Mouse (Mus musculus): ENCODE data around the gene Hnrnpf.

- TF ChIP-seq CTCF (IDR thresholded peaks at IDR 0.05; ENCODE audit: control insufficient read depth, insufficient read depth, insufficient read length) (no peak), MAX (IDR thresholded peaks at IDR 0.05) (peak; percentile 89), USF1 (IDR thresholded peaks at IDR 0.05; ENCODE audit: low read depth) (peak; percentile 72), FOSL1 (IDR thresholded peaks at IDR 0.05; ENCODE audit: insufficient read depth, low read length, poor library complexity, severe bottlenecking) (no peak), CEBPB (IDR thresholded peaks at IDR 0.05; ENCODE audit: low read depth) (peak; percentile 90), MYOD1 (IDR thresholded peaks at IDR 0.05; ENCODE audit: control insufficient read depth, insufficient read length, low read depth) (no peak)
Measured at GRCm38 (mm10) chr6:117907301-117907978, 7.3 kb downstream of the Hnrnpf start.

Measured in C2C12 (cell line).